Mouse (Mus musculus): ENCODE data around the gene Eif4h. TPM values are rescaled to one million over a fixed set of nuclear protein-coding genes. Genes with fewer than 3 reads are reported as not detected.

Gene Eif4h
- polyA plus RNA-seq, 1 experiment from 2014 or later: 551 TPM

DNA sequence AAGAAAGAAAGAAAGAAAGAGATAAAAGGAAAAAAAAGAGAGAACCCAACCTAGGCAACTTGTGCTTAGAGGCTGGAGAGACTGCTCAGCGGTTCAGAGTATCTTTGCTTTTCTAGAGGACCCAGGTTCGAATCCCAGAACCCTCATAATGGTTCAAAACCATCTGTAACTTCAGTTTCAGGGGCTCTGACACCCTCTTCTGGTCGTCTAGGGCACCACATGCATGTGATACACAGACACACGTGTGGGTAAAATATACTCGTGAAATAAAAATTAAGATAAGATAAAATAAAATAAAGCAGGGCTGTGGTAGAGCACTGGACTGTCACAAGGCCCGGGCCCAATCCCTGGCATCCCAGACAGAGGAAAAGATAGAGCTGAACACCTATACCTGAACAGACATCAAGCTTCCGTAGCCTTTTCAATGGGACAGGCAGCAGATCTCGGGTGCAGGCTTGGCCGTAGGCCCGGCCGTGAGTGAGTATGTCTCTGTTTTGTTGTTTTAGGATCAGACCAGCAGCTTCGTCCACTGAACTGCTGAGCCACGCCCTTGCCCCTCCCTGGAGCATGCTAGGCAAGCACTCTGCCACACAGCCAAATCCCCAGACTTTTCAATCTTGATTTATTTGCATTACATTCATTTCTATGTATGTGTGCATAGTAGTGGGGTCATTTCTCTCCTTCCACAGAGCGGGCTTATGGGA is 62.6 kb downstream of the Eif4h start:
- no peak for ATAC-seq (ENCODE audit: insufficient number of reproducible peaks, low FRiP score, low TSS enrichment, low read depth)
- H3K9me3 ChIP-seq (ENCODE audit: control insufficient read depth, low read length): no peaks in the 10 kb centered on the region
- WGBS: 81% methylated on average over 14 of the region's 14 CpGs
- H3K36me3 ChIP-seq (ENCODE audit: control insufficient read depth, insufficient read depth, low read length): no peaks in the 10 kb centered on the region
- H3K9ac ChIP-seq (ENCODE audit: low read length): no peak overlapping the region
- no peak overlapping the region for H3K27ac ChIP-seq (replicated peaks; ENCODE audit: low read depth, low read length)
- DNase-seq (ENCODE audit: low spot score): no peak
- no peak overlapping the region for H3K4me2 ChIP-seq (ENCODE audit: low read depth, severe bottlenecking)
- no peaks in the 10 kb centered on the region for H3K27me3 ChIP-seq (ENCODE audit: control insufficient read depth, insufficient read depth, low read length)
- H3K4me1 ChIP-seq (ENCODE audit: control insufficient read depth, insufficient read depth, low read length): peaks cover 4% of the 10 kb centered on the region
- H3K4me3 ChIP-seq (ENCODE audit: low read depth, low read length): no peak overlapping the region

DNA sequence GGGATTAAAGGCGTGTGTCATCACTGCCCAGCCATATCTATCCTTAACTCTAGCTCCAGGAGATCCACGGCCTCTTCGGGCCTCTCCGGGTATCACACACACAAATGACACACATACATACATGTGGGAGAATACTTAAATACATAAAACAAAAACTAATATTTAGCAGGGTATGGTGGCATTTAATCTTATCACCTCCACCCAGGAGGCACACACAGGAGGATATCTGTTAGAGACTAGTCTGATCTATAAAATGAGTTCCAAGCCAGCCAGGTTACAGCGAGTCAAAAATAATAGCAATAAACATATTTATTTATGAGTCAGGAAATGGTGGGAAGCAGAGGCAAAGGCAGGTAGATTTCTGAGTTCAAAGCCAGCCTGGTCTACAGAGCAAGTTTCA is 63.5 kb downstream of the Eif4h start:
- no peaks in the 10 kb centered on the region for H3K36me3 ChIP-seq (ENCODE audit: control insufficient read depth, insufficient read depth, low read length)
- DNase-seq (ENCODE audit: low spot score): no peak
- ATAC-seq (ENCODE audit: insufficient number of reproducible peaks, low FRiP score, low TSS enrichment, low read depth): no peak

DNA sequence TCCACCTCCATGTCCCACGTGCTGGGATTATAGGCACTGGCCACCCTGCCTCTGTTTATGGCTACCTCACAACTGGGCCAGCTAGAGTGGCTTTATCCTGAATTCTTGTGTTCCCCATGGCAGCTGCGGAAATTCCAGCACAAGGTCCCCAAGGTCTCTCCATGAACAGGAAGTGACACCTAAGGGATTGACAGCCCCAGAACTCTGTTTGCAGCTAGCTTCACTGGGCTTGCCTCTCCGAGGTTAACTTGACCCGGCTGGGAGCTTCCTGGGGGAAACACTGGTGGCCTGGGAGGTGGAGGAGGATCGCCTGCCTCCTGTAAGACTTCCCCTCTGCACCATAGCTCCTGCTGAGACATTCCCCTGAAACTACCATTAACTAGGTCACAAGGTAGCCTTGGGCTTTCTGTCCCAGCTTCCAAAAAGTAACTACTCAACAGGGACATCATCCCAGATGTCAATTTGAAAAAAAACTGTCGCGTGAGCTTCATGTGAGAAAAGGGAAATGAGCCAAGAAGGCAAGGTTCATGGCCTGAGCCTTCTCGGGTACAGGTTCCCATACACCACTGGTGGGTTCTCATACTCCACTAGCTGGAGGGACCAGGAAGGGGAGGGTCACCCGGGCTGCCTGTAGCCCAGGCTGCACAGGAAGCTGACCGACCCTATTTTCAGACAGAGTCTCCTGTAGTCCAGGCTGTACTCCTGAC is 66.6 kb downstream of the Eif4h start:
- H3K36me3 ChIP-seq (ENCODE audit: control insufficient read depth, insufficient read depth, low read length): no peaks in the 10 kb centered on the region
- 32% methylated on average over 10 of the region's 10 CpGs for WGBS
- H3K4me1 ChIP-seq (ENCODE audit: control insufficient read depth, insufficient read depth, low read length): peaks cover 6% of the 10 kb centered on the region
- peak overlapping the region; percentile 67 for H3K4me2 ChIP-seq (ENCODE audit: low read depth, severe bottlenecking)
- H3K27me3 ChIP-seq (ENCODE audit: control insufficient read depth, insufficient read depth, low read length): no peaks in the 10 kb centered on the region
- peak overlapping the region; percentile 64; the same call in 1 of the 2 replicates for H3K27ac ChIP-seq (replicated peaks; ENCODE audit: low read depth, low read length)
- H3K9ac ChIP-seq (ENCODE audit: low read length): peak overlapping the region; percentile 58; the same call in 1 of the 2 replicates
- no peaks in the 10 kb centered on the region for H3K9me3 ChIP-seq (ENCODE audit: control insufficient read depth, low read length)
- peak overlapping the region; percentile 37; the same call in 1 of the 2 replicates for H3K4me3 ChIP-seq (ENCODE audit: low read depth, low read length)
- DNase-seq (ENCODE audit: low spot score): no peak
- ATAC-seq (ENCODE audit: insufficient number of reproducible peaks, low FRiP score, low TSS enrichment, low read depth): peak; percentile 4; the same call in 1 of the 2 replicates

More for the DNA sequence above, 63.5 kb downstream of the Eif4h start:
- Histone ChIP-seq H3K4me2 (ENCODE audit: low read depth, severe bottlenecking) (no peak overlapping the region), H3K27me3 (ENCODE audit: control insufficient read depth, insufficient read depth, low read length) (no peaks in the 10 kb centered on the region), H3K4me1 (ENCODE audit: control insufficient read depth, insufficient read depth, low read length) (peaks cover 4% of the 10 kb centered on the region), H3K9me3 (ENCODE audit: control insufficient read depth, low read length) (no peaks in the 10 kb centered on the region), H3K27ac (replicated peaks; ENCODE audit: low read depth, low read length) (no peak overlapping the region), H3K9ac (ENCODE audit: low read length) (no peak overlapping the region), H3K4me3 (ENCODE audit: low read depth, low read length) (no peak overlapping the region)
- WGBS: 96% methylated on average over 5 of the region's 5 CpGs

DNA sequence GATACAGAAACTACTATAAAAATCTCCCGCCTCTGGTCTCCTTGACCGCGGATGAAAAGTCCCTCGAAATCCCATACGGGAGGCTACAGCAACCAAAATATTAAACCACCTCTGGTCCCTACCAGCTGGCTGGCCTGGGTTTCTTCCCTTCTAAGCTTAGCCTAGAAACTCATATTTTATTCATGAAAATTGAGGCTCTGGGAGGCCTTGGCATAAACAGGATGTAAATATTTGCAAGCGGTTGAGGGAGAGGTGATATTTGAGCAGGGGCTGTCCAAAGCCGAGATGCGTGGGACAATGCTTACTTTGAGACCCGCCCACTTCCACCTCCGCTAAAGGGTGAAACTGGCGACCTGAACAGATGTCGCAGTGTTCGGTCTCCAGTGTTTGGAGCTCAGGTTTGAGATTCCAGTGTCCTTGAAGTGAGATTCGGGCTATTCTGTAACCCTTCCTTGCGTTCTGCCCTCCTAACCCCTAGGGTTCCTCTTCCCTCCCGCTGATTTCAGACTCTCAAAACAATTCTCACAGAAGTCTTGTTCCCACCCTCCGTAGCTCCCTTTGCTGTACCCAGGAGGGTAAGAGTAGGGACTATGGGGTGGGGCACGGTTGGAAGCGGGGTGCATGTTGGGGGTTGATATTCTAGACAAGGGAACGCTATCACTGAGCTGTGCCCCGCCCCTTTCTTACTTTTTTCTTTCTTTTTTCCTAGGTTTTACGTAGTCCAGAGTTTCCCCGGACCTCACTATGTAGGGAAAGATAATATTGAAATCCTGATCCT is 67.4 kb downstream of the Eif4h start:
- Histone ChIP-seq H3K4me3 (ENCODE audit: low read depth, low read length) (peak overlapping the region; percentile 37), H3K9me3 (ENCODE audit: control insufficient read depth, low read length) (no peaks in the 10 kb centered on the region), H3K36me3 (ENCODE audit: control insufficient read depth, insufficient read depth, low read length) (no peaks in the 10 kb centered on the region), H3K9ac (ENCODE audit: low read length) (peak overlapping the region; percentile 58), H3K27ac (replicated peaks; ENCODE audit: low read depth, low read length) (peak overlapping the region; percentile 64), H3K27me3 (ENCODE audit: control insufficient read depth, insufficient read depth, low read length) (no peaks in the 10 kb centered on the region), H3K4me2 (ENCODE audit: low read depth, severe bottlenecking) (peak overlapping the region; percentile 67), H3K4me1 (ENCODE audit: control insufficient read depth, insufficient read depth, low read length) (peaks cover 6% of the 10 kb centered on the region)
- peak; percentile 63; the same call in 1 of the 2 replicates for ATAC-seq (ENCODE audit: insufficient number of reproducible peaks, low FRiP score, low TSS enrichment, low read depth)
- 2% methylated on average over 23 of the region's 23 CpGs for WGBS
- peak; percentile 76 for DNase-seq (ENCODE audit: low spot score)

Small RNAs within 50 kb of the gene (microRNA-seq; reads per million reads assigned to microRNA genes)
- gene Mir7228: not detected

Other genes with a start within 250 kb of the Eif4h start
- 126 and 135 TPM in 2 replicates for gene Gtf2ird1, start 182.8 kb downstream of the Eif4h start, polyA plus RNA-seq (2014; fragmentation: Nextera tagmentation; extraction: Ambion mirVana)
- gene Clip2, start 87.1 kb downstream of the Eif4h start, polyA plus RNA-seq (2014; fragmentation: Nextera tagmentation; extraction: Ambion mirVana): 6.8 and 6.9 TPM in 2 replicates
- not detected in 2 replicates for gene Syna, start 79.3 kb downstream of the Eif4h start, polyA plus RNA-seq (2014; fragmentation: Nextera tagmentation; extraction: Ambion mirVana)
- 395 and 420 TPM in 2 replicates for gene Rfc2, start 58.1 kb downstream of the Eif4h start, polyA plus RNA-seq (2014; fragmentation: Nextera tagmentation; extraction: Ambion mirVana)
- 1.3 and 2.2 TPM in 2 replicates for gene Lat2, start 24.5 kb downstream of the Eif4h start, polyA plus RNA-seq (2014; fragmentation: Nextera tagmentation; extraction: Ambion mirVana)
- gene Limk1, start 49.1 kb upstream of the Eif4h start, polyA plus RNA-seq (2014; fragmentation: Nextera tagmentation; extraction: Ambion mirVana): 5.4 and 5.6 TPM in 2 replicates
- gene Eln, start 107.8 kb upstream of the Eif4h start, polyA plus RNA-seq (2014; fragmentation: Nextera tagmentation; extraction: Ambion mirVana): 3.8 and 4.2 TPM in 2 replicates